Mouse (Mus musculus): Measurements from ENCODE around the gene Sun2.

The Sun2 gene

GRCm38 (mm10) chr15:79755977-79756625, 13.8 kb upstream of the Sun2 start:
- no peak for DNase-seq (ENCODE audit: extremely low read depth, low read depth)

GRCm38 (mm10) chr15:79755176-79755575, 12.8 kb upstream of the Sun2 start:
- no peak for DNase-seq (ENCODE audit: extremely low read depth, low read depth)

- no peak for DNase-seq (ENCODE audit: extremely low read depth, low read depth)
Measured at GRCm38 (mm10) chr15:79753873-79754272, 11.5 kb upstream of the Sun2 start.

GRCm38 (mm10) chr15:79753420-79753752, 11.1 kb upstream of the Sun2 start:
- DNase-seq (ENCODE audit: extremely low read depth, low read depth) = no peak

GRCm38 (mm10) chr15:79752742-79753419, 10.5 kb upstream of the Sun2 start:
- no peak for DNase-seq (ENCODE audit: extremely low read depth, low read depth)

- DNase-seq (ENCODE audit: extremely low read depth, low read depth) = no peak
Measured at GRCm38 (mm10) chr15:79751772-79752171, 9.4 kb upstream of the Sun2 start.

GRCm38 (mm10) chr15:79750266-79750665, 7.9 kb upstream of the Sun2 start:
- no peak for DNase-seq (ENCODE audit: extremely low read depth, low read depth)

GRCm38 (mm10) chr15:79749162-79749561, 6.8 kb upstream of the Sun2 start:
- no peak for DNase-seq (ENCODE audit: extremely low read depth, low read depth)

- DNase-seq (ENCODE audit: extremely low read depth, low read depth) = no peak
Measured at GRCm38 (mm10) chr15:79747998-79748397, 5.7 kb upstream of the Sun2 start.

- no peak for DNase-seq (ENCODE audit: extremely low read depth, low read depth)
Measured at GRCm38 (mm10) chr15:79745883-79746282, 3.5 kb upstream of the Sun2 start.

GRCm38 (mm10) chr15:79745312-79745711, 3.0 kb upstream of the Sun2 start:
- DNase-seq (ENCODE audit: extremely low read depth, low read depth) = no peak

- no peak for DNase-seq (ENCODE audit: extremely low read depth, low read depth)
Measured at GRCm38 (mm10) chr15:79744742-79745141, 2.4 kb upstream of the Sun2 start.

- no peak for DNase-seq (ENCODE audit: extremely low read depth, low read depth)
Measured at GRCm38 (mm10) chr15:79744001-79744400, 1.7 kb upstream of the Sun2 start.

GRCm38 (mm10) chr15:79742706-79743023, 329 bp upstream of the Sun2 start:
- no peak for DNase-seq (ENCODE audit: extremely low read depth, low read depth)

- no peak for DNase-seq (ENCODE audit: extremely low read depth, low read depth)
Measured at GRCm38 (mm10) chr15:79741173-79741858, 1.0 kb downstream of the Sun2 start.

- no peak for DNase-seq (ENCODE audit: extremely low read depth, low read depth)
Measured at GRCm38 (mm10) chr15:79740739-79741138, 1.6 kb downstream of the Sun2 start.

GRCm38 (mm10) chr15:79734311-79734710, 8.0 kb downstream of the Sun2 start:
- DNase-seq (ENCODE audit: extremely low read depth, low read depth) = no peak

GRCm38 (mm10) chr15:79733640-79734039, 8.7 kb downstream of the Sun2 start:
- no peak for DNase-seq (ENCODE audit: extremely low read depth, low read depth)

GRCm38 (mm10) chr15:79733192-79733591, 9.1 kb downstream of the Sun2 start:
- no peak for DNase-seq (ENCODE audit: extremely low read depth, low read depth)

- no peak for DNase-seq (ENCODE audit: extremely low read depth, low read depth)
Measured at GRCm38 (mm10) chr15:79731554-79731953, 10.8 kb downstream of the Sun2 start.

- no peak for DNase-seq (ENCODE audit: extremely low read depth, low read depth)
Measured at GRCm38 (mm10) chr15:79728731-79729388, 13.5 kb downstream of the Sun2 start.

- no peak for DNase-seq (ENCODE audit: extremely low read depth, low read depth)
Measured at GRCm38 (mm10) chr15:79728311-79728710, 14.0 kb downstream of the Sun2 start.

All from MEL-GATA-1-ER (cell line).